Mouse (Mus musculus) heart, postnatal 25 days (tissue): Measurements from ENCODE around the gene Ppp1r11. TPM values are rescaled to one million over a fixed set of nuclear protein-coding genes. Genes with fewer than 3 reads are reported as not detected.
"Not testable (repeated sequence)": the region's sequence is repeated elsewhere in the genome, so short reads cannot be mapped to it uniquely, and the experiment has no call there.

Experiments
- DNase-seq: peaks from one replicate; pipeline ENCODE4 v3.0.0; 2022; ENCODE audit warnings: low spot score
- intact Hi-C: fragments of 180-260 bp; cut with DNase I; formaldehyde crosslinking; loops from one replicate; pipeline ENCODE4 v1.15.1; 2025
- total RNA-seq, 2 experiments: library from RNA; stranded (reverse); gene quantifications; 2 replicates each; pipeline ENCODE4 v1.2.3; 2021

Ppp1r11 gene
- 10 to 100 TPM; 87.4 to 92.9 TPM for total RNA-seq

DNA sequence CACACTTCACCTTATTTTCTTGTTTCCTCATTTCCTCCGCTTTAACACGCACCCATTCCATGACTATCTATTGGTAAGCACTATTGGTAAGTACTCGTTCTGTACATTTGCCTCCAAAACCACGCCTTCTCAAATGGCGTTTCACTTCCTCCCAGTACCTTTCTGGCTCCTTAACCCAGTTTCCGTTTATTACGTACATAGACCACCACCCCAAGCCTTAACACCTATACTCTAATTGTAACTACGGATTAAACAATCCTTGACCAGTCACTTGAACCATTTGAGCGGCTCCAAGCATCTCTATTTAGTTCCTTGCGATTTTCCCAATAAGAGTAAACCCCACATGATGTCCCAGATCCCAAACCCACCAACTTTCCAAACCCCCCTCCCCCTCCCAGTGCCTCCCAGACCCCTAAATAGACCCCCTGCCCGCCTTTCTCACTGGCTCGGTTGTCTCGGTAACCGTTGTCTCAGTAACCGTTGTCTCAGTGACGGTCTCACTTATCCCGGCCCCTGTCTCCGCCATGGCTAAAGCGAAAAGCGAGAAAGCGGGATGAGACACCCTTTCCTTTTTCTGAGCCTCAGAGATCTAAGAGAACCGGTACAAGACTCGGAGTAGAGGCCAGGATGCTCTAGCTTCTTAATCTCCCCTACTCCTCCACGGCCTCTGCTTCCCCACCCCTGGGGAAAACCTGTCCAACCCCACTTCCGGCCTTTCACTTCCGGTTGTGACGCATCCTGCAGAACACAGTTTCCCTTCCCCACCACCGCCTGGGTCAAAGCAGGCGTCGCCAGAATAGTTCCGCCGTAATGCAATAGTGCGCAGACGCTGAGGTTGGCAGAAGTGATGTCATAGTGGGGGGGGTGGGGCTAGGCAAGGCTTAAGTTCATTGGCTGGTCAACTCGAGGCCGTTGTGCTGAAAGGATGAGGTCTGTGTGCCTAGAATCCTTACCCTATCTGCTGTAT, at the start of gene Ppp1r11:
Gene Ppp1r11 (minus strand): TSS at position 761 of the 967 bp plus-strand sequence.
- DNase-seq = peak; percentile 94
- intact Hi-C loops = loop anchor here (2.0 kb wide), 1 partner anchor 18 kb away; no protein-coding TSS in a partner anchor

DNA sequence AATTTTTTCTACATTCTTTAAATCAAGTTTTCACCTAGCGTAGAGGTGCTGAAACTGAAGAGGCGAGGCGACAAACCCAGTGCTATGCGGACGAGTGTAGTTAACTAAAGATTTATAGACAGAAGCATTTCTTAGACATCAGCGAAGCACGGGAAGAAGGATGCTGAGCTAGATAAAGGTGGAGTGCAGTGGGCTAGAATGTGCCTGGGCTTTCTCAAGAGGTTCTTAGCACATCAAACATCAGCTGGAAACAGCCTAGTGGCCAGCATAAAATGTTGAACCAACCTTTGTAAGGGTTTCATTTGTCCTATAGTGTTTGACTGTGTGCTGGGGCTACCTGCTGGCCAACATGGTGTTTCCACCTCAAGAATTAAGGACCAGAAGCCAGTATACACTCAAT, 49.3 kb upstream of the Ppp1r11 start, which contains the start of gene Zfp57:
Gene Zfp57 (plus strand): TSS at position 301 of the 400 bp plus-strand sequence.
- no peak for DNase-seq
- intact Hi-C loops = loop anchor here (5.0 kb wide), 1 partner anchor 46 kb away; the partner anchor contains the start of gene Gabbr1

DNA sequence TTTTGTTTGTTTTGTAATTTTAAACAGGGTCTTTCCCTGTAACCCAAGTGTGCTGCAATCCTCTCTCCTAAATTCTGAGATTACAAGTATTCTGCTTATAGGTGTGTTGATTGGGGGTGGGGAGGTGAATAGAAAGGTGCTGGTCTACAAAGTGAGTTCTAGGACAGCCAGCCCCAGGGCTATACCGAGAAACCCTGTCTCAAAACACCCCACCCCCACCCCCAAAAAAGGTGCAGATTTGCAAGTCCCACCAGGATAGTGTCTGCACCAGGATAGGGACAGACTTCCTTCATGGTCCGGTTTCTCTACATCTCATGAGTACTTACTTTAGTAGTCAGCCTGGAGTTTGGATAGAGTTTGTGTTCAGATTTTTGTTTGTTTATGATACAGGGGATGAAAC, 46.9 kb upstream of the Ppp1r11 start:
- intact Hi-C loops = no loop called here
- no peak for DNase-seq

DNA sequence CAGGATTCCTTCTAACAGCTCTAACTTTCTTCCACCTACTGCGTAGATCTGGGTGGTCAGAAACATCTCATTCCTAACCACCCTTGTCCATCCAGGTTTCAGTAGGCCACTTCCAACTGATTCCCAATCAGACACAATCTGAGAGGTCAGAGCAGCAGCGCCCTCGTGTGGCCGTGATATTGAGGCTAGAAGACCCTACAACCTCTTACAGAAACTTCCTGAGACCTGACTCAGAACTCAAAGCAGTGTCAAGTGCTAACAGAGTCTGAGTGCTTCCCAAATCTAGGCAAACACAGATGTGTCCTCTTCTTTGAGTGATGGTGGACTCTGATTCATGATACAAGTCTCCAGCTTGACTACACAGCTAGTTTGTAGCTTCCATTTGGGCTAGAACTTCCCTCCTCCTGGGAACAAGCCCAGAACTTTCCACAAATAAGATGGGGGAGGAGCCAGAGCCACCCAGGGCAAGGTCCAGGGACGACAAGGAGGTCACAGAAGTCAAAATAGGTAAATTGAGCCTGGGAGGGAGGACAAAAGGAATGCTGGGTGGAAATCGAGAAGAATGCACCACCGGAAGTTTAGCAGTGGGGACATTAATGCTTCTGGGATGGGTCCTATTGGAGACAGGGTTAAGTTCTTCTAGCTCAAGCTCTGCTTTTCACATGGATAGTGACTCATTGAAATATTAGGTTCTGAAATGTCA, 45.6 kb upstream of the Ppp1r11 start:
- peak; percentile 35 for DNase-seq
- intact Hi-C loops = loop anchor here (1.0 kb wide), 1 partner anchor 82 kb away; no protein-coding TSS in a partner anchor

DNA sequence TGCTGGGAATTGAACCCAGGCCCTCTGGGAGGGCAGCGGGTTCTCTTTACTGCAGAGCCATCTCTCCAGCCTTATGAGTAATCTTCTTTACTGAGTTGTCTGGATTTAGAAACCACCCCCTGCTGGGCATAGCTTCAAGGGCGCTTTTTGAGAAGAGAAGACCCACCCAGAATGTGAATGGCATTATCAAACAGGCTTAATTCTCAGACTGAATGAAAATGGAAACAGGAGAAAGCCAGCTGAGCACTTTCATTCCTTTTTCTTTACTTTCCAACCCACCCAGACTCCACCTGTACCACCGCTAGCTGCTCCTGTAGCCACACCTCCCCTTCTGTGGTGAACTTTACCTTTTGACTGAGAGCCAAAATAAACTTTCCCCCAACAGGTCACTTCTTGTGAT, 43.9 kb upstream of the Ppp1r11 start:
- intact Hi-C loops = no loop called here
- no peak for DNase-seq

DNA sequence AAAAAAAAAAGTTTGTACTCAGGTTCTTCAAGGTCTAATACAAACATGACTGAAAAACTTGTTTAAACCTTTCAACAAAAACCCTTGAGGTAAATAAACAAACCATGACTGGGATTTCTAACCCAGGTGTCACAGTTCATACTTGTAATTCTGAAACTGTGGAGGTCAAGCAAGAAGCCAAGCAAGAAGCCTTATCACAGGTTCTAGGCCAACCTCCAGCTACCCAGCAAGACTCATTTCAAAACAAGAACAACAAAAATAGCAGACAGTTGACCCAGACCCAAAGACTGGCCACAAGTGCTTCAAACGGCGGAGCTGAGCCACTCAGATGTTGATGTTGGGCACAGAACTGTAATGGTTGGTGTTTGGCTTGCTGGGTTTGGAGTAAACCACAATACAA, 43.0 kb upstream of the Ppp1r11 start:
- intact Hi-C loops = no loop called here
- no peak for DNase-seq

DNA sequence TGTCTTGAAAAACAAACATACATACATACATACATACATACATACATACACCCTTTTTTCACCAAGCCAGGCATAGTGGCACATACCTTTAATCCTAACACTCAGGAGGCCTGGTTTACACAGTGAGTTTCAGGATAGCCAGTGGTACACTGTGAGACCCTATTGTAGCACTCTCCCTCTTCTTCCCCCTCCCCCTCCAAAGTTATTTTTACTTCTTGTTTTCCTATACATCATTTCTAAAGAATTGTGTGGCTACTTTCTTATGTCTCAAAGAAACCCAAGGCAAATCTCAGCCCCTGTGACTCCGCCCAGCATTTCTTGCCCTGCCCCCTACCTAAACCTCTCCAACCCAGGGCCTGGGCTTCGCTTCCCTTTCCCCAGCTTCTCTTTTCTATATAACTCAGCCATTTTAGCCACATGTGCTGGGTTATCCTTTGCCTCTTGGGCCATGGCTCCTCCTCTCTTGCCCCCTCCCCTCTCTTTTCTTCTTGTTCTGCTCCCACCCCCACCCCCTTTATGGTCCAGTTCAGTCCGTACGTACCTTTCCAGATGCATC, 42.3 kb upstream of the Ppp1r11 start:
- intact Hi-C loops = no loop called here
- DNase-seq = no peak

DNA sequence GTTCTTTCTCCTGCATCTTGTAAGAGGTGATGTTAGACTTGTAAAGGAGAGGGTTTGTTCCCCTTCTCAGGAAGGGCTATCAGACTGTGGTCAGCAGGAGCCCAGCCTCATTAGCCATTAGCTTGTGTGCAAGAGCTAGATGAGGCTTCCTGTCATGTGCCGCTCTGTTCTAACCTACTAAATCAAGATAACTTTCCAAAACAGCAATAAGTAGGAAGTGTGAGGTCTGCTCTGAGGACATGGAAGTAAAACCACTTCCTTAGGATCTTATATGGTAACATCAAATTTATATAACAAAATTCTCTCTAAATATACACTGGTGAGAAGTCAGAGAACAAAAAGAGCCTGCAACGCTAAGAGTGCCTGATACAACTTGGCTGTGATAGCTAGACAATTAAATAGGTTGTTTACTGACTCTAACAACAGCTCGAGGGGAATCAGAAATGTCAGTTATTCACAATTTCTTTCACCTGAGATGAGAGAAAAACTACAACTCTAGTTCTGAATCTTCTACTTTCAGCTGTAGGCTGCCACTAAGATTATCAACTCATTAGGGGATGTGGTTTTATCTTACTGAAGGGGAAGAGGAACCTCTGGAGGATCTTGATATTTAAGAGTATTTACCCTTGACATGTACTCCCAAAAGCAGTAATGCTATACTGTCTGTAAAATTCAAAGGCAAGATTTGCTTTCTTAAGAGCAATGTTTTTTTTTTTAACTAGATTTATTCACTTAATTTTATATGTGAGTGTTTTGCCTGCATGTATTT, 41.0 kb upstream of the Ppp1r11 start:
- intact Hi-C loops = no loop called here
- DNase-seq = no peak

DNA sequence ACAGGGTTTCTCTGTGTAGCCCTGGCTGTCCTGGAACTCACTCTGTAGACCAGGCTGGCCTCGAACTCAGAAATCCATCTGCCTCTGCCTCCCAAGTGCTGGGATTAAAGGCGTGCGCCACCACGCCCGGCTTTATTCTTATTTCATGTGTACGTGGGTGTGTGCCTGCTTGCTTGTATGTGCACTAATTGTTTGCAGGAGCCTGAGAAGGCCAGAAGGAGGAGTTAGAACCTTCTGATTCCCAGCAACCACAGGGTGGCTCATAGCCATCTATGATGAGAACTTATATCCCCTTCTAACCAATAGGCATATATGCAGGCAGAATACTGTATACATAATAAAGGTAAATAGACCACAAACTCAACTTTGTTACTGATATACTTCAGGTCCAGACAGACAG, 39.1 kb upstream of the Ppp1r11 start:
- intact Hi-C loops = not testable (repeated sequence)

DNA sequence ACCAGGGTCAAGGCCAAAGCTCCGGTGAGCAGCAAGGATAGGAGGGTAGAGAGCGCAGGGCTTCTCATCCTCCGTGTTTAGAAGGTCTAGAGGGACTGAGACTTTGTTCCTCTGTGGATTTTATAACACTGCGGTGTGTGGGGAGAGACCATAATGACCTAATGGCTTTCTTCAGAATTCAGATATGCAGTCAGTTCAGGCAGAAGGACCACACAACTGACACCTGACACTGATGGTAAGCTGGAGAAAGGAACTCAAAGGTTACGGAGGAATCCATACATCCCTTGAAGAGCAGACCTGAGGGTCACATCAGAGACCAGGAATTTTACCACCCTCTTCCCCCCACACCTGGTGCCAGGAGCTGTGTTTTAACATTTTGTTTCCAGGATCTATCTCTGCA, 37.9 kb upstream of the Ppp1r11 start, which contains the start of gene H2-M5:
Gene H2-M5 (minus strand): TSS at position 101 of the 400 bp plus-strand sequence.
- DNase-seq = no peak
- intact Hi-C loops = no loop called here

More for the DNA sequence above, 39.1 kb upstream of the Ppp1r11 start:
- DNase-seq = not testable (repeated sequence)

DNA sequence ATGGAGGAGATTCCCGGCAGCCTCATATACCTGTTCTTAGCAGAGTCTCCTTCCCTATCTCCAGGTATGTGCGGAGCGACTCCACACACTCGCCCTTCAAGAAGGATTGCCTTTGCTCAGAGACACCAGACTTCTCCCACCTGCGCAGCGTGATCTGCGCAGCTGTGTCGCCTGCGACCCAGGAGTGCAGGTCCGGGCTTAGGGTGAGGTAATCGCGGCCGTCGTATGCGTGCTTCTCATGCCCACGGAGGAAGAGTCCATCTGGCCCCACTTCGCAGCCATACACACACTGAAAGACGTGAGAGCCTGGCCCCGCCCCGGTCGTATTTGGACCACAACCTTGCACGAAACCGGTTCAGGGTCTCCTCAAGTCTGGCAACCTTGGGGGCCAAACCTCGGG, 36.9 kb upstream of the Ppp1r11 start:
- intact Hi-C loops = no loop called here
- no peak for DNase-seq

DNA sequence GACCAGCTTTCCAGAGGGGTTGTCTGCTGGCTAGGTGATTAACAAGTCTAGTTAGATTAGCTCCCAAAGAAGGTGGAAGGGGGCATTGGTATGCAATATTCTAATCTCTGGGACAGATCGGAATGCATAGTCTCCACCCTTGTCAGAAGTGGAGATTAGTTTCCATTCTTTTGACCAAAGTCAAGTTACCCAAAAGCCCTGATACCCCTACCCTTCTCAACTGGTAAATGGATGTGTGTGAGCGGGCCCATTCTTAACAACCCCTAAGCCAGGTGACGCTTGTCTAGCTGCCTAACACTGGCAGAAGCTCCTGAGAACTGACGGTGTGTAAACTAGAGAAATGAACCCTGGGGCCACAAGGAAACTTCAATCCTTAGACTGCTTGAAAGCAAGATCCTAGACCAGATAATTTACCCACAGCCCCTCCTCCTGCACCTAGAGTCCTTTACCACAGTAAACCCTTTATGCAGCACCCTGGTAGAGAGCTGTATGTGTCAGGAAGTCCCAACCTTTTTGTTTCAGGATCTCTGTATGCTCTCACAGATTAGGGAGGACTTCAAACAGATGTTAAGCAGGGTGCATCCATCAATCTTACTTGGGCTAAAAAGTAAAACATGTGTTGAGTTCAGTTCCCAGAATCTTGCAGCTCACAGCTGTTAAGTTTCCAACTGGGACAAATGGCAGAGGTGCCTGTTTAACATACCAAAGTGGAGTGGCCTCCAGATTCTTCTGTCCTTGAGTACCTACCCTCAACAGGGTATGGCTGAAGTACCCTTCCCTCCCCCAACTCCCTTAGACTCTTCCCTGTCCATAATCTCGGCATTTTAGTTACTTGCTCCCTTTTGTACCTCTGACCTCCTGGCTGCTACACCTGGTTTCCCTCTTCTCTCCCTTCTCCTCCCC, 31.0 kb upstream of the Ppp1r11 start:
- DNase-seq = no peak
- intact Hi-C loops = no loop called here

DNA sequence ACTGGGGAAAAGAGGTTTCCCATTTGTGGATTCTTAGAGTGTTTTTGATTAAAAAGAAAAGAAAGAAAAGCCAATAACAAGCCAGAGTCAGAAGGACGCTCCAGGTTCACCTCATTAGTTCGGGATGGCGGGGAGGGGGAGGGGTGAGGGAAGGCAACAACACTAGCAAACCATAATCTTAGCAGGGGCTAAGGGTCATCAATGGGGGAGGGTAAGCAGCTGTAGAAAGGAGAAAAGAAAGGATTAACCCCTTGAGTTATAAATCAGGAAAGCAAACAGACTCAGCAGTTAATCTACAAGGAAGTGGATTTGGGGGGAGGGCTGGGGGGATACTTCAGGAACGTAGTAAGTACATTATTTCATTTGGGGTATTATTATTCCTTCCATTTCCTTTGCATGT, 30.3 kb upstream of the Ppp1r11 start:
- intact Hi-C loops = no loop called here
- DNase-seq = no peak

DNA sequence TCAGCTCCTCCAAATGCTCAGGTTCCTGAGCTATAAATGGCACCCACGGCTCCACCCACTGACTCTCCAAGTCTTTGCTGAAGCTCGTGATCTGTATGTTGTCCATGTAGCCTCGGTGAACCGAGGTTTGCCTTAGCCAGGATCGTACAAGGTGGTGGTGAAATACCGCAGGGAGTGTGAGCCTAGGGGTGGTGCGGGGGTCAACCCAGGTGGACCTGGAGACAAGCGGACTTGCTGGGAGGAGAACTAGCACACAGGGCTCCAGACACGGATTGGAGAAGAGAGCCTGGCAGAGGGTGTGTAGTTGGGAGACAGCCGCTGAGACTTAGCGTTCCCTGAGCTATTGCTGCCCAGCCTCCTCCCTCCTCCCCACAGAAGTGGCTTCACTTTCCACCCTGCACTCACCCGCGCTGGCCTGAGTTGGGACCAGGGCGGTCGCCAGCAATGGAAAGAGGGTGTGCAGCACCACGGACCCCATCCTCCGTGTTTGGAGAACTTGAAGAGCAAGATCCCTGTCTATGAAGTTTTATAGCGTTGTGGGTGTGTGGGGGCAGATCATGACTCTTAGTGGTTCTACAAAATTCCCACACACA, 29.8 kb upstream of the Ppp1r11 start, which contains the start of gene 2410137M14Rik:
Gene 2410137M14Rik (minus strand): TSS at position 17 of the 593 bp plus-strand sequence.
- intact Hi-C loops = no loop called here
- no peak for DNase-seq

DNA sequence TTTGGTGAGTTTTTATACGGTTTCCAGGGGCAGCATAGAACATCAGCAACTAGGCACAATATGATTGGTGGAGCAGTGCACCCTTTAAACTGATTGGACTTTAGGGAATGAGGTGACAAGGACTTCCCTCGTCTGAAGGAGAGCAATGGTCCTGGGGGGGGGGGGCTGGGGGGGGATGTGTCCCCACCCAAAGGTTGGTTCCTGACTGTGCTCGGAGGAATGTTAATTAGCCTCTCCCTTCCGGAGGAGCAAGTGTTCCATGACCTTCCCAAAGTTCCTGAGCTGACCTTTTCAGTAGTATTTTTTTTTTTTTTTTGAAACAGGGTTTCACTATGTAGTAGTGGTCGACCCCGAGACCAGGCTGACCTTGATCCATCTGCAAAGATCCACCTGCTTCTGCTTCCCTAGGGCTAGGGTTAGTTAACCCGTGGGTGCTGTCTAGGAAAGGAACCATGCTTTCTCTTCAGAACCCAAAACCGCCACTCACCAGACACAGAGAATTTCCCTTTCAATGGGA, 21.8 kb upstream of the Ppp1r11 start:
- intact Hi-C loops = no loop called here

DNA sequence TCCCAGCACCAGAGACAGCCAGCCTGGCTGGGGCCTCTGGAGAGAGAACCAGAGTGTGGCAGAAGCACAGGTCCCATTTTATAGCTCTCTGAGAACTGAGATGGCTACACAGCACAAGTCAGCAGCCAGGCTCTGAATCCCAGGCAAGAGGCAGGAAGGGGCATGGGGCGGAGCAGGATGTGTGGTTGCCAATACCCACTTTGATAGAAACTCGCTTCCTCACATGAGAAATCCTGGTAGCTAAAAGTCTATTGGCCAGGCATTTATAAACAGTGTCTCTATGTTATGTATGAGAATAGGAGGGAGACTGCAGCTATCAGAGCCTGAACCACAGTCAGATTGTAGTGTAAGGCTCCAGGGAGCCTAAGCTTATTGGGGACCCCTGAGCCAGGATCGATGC, 21.2 kb upstream of the Ppp1r11 start:
- intact Hi-C loops = no loop called here
- no peak for DNase-seq

More for the DNA sequence above, 21.8 kb upstream of the Ppp1r11 start:
- no peak for DNase-seq

DNA sequence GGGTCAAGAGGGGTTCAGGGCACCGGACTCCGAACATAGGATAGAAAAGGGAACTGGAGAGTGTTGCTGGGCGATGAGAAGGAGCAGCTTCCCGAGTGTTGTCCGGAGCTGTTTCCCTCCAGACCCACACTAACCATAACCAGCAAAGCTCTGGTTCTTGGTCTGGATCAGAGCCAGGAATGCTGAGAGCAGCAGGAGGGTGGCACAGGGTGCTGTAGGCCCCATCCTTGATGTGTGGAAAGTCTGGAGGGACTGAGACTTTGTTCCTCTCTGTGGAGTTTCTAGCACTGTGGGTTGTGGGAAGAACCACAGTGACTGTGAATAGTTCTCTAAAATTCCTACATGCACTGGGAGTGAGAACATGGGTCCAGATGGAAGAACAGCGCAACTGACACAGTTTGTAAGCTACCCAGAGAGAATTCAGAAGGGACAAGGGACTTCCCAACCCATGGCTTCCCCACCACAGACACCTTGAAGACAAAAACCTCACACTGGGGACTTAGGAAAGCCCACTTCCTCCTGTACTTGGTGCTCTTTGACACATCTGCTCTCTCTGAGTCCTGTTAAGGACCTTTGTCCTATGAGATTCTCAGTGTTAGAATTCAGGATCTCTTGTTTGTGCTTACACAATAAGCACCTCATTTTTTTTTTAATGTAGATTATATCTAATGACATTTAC, 19.8 kb upstream of the Ppp1r11 start:
- intact Hi-C loops = no loop called here
- DNase-seq = no peak
